Mouse (Mus musculus) lung, postnatal 25 days (tissue): ENCODE results near the gene Six5.
"Not testable (repeated sequence)": the region's sequence is repeated elsewhere in the genome, so short reads cannot be mapped to it uniquely, and the experiment has no call there.

Experiments used
- DNase-seq: peaks from one replicate; pipeline ENCODE4 v3.0.0; 2022; ENCODE audit warnings: low spot score

Six5 gene

DNA sequence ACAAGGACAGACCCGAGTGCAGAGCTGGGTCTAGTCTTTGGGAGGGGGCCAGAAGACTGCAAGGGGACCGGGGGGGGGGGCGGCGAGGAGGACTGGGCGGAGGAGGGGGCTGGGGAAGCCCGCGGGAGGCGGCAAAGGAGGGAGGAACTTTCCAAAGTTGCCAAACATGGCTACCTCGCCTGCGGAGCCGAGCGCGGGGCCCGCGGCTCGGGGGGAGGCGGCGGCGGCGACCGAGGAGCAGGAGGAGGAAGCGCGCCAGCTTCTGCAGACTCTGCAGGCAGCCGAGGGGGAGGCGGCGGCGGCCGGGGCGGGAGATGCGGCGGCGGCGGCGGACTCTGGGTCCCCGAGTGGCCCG, at the start of gene Six5:
Gene Six5 (plus strand): TSS at position 124 of the 355 bp plus-strand sequence.
- DNase-seq = peak; percentile 23

DNA sequence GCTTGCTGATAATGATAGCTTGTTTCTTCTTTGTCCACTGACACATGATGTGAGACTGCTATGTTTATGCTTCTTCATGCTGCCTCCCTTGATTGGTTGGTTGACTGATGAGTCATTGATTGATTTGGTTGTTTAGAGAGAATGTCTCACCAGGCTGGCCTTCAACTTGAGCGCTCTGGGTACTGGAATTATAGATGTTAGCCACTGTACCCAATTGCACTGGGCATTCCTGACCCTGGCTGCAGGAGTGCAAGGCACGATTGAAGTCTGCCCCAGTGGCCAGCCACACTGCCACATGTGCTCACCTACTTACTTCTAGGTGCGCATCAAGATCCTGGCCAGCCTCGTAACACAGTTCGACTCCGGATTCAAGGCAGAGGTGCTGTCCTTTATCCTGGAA, 49.8 kb upstream of the Six5 start:
- DNase-seq = no peak

DNA sequence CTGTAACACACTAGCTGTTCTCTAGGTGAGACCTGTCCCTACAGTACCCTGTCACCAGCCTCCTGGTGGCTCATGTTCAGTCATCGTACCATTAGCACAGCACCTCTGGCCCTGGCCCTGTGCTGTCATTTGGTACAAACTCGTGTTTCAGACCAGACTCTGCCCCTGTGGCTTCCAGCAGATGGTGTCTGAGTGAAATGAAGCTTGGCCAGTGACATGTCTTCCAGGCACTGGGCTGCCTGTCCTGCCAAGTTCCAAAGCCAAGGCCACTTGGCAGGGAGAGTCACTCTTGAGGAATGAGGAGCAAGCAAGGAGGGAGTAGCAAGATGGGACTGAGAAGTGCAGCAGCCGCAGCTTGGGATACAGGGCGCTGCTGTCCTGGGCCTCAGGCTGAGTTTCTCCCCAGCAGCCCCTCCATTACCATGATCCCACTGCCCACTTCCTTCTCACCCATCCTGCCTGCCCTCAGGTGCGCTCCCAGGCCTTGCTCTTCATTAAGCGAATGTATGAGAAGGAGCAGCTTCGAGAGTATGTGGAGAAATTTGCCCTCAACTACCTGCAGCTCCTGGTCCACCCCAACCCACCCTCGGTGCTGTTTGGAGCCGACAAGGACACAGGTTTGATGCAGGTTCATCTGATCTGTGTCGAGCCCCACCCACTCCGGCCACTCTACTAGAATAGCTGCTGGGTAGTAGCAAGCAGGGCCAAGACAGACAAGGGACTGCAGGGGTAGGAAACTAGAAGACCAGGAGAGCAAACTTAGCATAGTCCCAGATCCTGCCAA, 47.9 kb upstream of the Six5 start:
- no peak for DNase-seq

DNA sequence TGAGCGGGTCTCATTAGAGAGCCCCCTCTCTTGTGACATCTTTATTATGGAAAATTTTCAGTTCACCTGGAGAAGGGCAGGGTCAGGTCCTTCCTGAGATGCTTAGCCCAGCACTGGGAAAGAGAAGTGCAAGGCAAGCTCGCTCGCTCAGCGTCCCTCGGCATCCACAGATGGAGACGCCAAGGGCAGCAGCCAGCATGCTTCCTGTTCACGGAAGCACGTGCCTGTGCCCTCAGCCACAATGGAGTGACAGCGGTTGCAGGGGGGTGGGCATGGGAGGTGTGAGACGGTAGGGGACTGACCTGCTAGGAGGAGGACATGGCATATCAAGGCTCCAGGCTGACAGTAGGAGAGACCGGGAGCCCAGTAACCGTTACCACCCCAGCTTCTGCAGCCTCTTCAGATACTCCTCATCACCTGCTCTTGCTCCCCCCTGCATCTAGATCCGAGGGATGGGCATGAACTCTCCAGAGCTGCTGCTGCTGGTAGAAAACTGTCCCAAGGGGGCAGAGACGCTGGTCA, 46.3 kb upstream of the Six5 start:
- no peak for DNase-seq

DNA sequence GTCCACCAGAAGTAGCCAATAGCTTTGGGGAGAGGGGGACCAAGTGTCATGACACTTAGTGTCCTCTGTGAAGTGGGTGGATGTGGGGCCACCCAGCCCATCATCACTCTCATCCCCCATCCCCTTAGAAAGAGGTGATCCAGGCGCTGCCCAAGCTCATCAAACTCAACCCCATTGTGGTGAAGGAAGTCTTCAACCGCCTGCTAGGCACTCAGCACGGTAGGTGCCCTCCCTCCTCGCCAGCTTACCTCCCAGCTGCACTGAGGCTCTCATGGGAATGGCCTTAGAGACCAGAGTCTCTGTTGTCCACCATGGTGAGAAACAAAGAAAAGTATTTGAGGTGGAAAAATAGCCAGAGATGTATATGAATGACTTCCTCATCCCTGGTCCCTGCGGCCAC, 45.1 kb upstream of the Six5 start:
- no peak for DNase-seq

DNA sequence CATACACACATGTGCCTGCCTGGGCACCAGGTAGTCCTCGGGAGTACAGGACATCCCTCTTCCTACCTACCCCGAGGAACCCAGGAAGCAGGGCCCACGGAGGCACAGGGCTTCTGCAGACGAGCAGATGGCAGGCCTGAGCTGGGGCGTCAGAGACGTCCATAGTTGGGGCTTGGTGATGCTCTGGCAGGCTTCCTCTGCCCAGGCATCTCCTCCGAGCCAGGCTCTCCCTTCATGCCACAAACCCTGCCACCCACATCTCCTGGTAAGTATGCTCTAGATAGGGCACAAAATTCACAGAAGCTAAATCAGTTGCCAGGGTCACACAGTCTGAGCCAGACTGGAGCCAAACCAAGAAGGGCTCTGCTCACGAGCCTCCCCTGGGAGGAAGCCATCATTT, 44.2 kb upstream of the Six5 start:
- DNase-seq = no peak

DNA sequence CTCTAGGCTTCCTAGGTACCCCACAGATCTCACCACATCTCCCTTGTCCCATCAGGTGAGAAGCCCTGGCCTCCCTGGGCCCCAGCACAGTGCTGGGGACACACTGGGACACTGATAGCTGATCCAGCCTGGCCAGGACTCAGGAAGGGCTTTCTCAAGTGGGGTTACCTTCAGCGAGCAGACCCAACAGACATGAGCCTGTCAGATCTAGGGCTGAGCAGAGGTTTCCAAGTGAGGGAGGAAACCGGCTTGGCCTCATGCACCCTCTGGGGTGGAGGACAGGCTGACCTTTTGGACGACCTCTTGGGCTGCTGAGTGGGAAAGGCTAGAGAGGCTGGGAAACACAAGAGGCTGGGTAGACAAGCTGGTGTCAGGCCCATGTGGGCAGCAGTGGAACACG, 43.2 kb upstream of the Six5 start:
- DNase-seq = no peak

DNA sequence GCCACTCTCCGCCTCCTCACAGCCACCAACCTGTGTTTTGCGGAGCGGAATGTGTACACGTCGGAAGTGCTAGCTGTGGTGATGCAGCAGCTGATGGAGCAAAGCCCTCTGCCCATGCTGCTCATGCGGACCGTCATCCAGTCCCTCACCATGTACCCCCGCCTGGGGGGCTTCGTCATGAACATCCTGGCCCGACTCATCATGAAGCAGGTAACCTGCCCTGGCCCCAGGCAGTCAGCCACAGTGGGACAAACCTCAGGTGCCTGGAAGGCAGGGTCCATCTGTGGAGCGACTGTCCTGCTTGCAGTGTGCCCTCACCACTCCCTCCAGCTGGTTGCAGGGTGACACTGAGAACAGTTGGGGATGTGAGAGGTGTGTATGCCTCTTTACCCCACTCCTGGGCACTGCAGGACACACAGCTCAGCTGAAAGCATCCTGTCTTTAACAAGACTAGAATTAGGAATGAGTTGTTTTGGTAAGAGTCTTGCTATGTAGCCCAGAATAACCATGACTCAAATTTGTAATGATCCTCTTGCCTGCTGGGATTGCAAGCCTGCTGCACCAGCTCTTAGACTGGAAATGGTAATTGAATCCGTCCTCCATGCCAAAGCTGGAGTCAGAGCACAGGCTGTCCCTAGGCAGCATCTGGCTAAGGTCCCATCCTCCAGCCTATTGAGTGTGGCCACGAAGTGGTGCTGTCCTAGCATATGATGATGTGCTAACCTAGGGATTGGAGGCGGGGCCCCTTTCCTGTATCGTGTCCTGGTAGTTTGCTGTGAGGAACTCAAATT, 41.9 kb upstream of the Six5 start:
- DNase-seq = no peak

DNA sequence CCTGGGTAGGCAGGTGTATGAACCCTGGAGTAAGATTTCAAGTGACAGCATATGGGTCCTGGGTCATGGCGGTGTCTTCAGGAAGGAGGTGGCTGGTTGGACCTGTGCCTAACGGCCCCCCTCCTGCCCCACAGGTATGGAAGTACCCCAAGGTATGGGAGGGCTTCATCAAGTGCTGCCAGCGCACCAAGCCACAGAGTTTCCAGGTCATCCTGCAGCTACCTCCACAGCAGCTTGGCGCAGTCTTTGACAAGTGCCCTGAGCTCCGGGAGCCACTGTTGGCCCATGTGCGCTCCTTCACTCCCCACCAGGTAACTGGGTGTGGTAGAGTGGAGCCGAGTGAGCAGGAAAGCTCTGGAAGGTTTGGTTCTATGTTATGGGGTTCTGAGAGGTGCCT, 41.3 kb upstream of the Six5 start:
- no peak for DNase-seq

DNA sequence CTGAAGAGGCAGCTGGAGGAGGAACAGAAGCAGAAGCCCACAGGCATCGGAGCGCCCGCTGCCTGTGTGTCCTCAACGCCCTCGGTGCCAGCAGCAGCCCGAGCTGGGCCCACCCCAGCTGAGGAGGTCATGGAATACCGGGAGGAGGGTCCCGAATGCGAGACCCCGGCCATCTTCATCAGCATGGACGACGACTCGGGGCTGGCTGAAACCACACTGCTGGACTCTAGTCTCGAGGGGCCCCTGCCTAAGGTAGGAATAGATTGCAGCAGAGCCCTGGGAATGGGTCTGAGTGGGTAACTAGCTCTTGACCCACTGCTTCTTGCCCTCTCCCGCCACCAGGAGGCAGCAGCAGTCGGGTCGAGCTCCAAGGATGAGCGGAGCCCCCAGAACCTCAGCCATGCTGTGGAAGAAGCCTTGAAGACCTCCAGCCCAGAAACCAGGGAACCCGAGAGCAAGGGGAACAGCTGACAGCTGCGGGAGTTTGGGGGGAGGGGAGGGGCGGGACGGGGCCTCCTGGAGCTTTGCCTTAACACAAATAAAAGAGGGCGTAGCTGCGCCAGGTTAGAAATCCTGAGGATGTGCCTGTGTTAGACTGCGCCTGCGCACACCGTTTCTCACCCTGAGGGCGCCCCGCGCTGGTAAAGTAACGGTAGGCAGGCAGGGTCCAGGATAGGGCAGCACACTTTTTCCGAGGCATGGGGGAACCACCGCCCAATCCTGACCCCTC, 40.2 kb upstream of the Six5 start, which contains the start of gene Rsph6a:
Gene Rsph6a (plus strand): TSS at position 644 of the 730 bp plus-strand sequence.
- DNase-seq = no peak

DNA sequence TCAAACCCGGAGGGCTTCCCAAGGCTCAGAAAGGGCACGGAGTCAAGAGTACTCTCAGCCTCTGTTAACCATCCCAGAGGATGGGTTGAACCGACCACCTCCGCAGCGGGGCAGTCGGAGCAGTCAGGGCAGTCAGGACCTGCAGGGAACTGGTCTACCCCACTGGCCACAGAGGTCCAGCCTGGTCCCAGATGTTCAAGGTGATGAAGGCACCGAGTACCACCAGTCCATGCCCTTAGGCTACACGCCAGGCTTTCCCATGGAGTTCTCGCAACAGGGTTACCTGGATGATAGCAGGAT, 39.7 kb upstream of the Six5 start:
- DNase-seq = no peak

DNA sequence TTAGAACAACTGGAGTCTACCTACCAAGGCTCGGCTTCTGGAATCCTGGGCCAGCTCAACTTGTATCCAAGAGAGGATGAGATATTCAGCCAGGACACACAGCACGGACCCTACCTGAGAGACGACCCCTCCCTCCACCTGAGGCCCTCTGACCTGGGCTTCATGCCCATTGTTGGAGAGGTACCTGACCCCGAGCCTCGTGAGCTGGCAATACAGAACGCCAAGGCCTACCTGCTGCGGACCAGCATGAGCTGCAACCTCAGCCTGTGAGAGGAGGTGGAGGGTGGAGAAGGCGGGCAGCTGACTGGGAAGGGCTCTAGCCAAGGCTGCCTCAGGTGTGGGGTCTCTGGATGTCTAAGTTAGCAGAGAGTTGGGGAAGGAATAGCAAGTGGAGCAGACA, 39.3 kb upstream of the Six5 start:
- DNase-seq = no peak

DNA sequence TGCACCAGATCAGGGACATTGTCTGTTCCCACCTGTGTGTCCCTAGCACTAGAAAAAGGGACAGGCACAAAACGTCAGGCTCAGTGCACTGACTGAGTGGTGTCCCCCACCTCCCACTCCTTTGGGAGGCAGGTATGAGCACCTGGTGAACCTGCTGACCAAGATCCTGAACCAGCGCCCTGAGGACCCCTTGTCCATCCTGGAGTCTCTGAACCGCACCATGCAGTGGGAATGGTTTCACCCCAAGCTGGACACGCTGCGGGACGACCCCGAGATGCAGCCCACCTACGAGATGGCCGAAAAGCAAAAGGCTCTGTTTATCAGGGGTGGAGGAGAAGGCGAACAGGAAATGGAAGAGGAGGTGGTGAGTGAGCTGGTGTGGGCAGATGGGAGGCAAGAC, 37.0 kb upstream of the Six5 start:
- DNase-seq = no peak

DNA sequence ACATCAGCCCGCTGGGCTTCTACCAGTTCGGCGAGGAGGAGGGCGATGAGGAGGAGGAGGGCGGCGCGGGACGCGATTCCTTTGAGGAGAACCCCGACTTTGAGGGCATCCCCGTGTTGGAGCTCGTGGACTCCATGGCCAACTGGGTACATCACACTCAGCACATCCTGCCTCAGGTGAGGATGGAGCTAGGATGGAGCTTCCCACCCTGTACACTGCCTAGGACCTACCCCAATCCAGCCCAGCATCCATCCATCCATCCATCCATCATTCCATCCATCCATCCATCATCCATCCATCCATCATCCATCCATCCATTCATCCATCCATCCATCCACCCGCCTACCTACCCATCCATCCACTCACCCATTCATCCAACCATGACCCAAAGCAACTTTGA, 28.5 kb upstream of the Six5 start:
- no peak for DNase-seq

DNA sequence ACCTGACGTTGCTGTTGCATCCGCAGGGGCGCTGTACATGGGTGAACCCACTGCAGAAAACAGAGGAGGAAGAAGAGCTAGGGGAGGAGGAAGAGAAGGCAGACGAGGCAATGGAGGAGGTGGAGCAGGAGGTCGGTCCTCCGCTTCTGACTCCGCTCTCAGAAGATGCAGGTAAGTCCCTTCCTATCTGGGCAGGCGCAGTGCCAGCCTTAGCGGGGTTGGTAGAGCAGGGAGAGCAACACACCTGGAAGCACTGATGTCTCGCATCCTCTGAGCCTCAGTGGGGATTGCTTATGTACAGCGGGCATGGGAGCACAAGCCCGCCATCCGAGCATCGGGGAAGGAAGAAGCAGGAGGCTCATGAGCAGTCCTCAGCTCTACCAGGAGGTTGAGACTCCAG, 27.3 kb upstream of the Six5 start:
- DNase-seq = no peak

DNA sequence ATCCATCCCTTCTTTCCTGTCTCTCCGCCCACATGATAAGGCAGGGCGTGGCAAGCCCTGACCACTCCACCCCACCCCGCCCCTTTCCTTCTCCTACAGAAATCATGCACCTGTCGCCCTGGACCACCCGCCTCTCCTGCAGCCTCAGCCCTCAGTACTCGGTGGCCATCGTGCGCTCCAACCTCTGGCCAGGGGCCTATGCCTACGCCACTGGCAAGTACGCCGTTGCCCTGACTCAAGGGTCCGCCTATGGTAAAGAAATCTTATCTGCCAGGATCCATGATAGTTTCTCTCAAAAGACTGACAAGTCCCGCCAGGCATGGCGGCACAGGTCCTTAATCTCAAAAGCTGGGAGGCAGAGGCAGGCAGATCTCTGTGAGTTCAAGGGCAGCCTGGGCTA, 26.5 kb upstream of the Six5 start:
- no peak for DNase-seq

DNA sequence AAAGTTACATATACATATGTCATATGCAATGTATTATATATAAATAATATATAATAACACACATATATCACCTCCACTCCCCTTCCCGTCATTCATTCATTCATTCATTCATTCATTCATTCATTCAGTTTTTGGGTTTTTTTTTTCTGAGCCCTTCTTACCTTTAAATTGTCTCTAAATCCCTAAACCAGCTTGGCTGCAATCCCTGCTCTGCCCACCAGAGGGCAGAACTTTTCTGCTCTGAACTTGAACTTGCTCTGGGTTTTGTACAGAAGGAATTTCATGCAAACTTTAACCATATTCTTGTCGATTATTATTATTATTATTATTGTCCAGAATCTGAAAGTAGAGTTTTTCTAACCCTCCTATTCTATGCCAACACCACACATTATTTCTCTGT, 25.7 kb upstream of the Six5 start:
- DNase-seq = peak; percentile 64

DNA sequence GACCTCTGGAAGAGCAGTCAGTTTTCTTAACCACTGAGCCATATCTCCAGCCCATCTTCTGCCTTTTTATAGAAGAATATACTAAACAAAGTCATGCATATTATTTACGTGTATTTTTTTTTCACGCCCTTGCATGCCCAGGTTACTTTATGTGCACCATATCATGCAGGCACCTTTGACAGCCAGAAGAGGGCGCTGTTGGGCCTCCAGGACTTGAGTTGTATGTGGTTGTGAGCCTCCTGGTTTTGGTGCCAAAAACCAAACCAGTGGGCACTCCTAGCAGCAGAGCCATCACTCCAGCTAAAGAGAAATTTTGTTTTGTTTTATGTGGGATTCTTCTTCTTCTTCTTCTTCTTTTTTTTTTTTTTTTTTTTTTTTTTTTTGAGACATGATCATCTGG, 24.9 kb upstream of the Six5 start:
- DNase-seq = no peak

DNA sequence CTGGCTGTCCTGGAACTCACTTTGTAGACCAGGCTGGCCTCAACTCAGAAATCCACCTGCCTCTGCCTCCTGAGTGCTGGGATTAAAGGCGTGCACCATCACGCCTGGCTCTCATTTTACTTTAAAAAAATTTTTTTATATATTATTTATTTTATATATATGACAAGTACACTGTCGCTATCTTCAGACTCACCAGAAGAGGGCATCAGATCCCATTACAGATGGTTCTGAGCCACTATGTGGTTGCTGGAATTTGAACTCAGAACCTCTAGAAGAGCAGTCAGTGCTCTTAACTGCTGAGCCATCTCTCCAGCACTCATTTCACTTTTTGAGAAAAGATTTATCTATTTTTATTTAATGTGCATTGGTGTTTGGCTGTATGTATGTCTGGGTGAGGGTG, 23.4 kb upstream of the Six5 start:
- DNase-seq = not testable (repeated sequence)

DNA sequence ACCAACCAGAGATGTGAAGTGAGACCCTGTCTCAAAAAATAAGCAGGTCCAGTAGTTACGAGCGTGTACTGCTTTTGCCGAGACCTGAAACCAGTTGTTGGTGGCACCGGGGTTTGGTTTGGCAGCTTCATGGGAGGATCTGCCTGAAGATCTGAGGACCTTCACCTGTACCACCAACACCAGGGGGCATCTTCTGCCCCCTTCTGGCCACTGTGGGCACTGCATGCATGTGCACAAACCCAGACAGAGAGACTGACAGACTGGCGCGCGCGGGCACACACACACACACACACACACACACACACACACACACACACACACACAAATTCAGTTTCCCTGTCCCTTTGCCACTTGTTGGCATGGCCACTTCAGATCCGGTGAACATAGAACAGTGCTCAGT, 20.9 kb upstream of the Six5 start:
- no peak for DNase-seq

DNA sequence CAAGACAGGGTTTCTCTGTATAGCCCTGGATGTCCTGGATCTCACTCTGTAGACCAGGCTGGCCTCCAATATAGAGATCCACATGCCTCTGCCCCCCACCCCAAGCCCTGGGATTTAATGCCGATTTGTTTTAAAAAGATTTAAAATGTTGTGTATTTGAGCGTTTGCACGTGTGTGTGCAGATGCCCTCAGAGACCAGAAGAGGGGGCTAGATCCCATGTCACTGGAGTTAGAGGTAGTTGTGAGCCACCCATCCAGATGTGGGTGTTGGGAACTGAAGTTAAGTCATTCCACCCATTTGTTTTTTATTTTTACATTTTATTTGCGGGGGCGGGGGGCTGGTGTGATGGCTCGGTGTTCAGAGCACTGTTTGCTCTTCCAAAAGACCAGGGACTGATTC, 19.9 kb upstream of the Six5 start:
- DNase-seq = no peak

DNA sequence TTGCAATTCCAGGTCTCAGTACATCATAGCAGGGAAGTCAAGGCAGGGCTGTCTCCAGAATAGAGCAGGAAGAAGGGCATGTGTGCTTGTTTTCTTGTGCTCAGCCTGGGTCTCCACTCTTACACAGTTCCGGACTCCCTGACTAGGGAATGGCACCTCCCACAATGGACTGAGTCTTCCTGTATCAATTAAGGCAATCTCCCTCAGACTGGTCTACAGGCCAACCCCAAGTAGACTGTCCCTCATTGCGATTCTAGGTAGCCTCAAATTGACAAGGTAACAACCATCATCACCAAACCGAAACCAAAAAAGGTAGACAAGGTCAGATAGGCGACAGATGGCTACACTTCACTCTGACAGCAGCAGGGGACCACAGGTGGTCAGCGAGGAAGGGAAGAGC, 19.2 kb upstream of the Six5 start:
- no peak for DNase-seq
